Mouse (Mus musculus) monocyte, adult 5-6 weeks (primary cell): ENCODE data around the gene Arhgap6. TPM values are rescaled to one million over a fixed set of nuclear protein-coding genes. Genes with fewer than 3 reads are reported as not detected.

ENCODE experiments used
- ATAC-seq: fragments of 153-309, 156-312 bp; replicated peaks from 2 replicates; pipeline ENCODE4 v1.8.0; 2017; ENCODE audit warnings: mild to moderate bottlenecking; ENCODE audit not compliant: low TSS enrichment, insufficient number of reproducible peaks, severe bottlenecking, poor library complexity, low FRiP score
- total RNA-seq: library from RNA; stranded (forward); fragments of 200-1000, 200-491, 200-594 nt; gene quantifications from 3 replicates; pipeline ENCODE4 v1.2.3, GENCODE M21; 2017

Gene Arhgap6
- total RNA-seq, 1 experiment from 2014 or later = 2.2 TPM

DNA sequence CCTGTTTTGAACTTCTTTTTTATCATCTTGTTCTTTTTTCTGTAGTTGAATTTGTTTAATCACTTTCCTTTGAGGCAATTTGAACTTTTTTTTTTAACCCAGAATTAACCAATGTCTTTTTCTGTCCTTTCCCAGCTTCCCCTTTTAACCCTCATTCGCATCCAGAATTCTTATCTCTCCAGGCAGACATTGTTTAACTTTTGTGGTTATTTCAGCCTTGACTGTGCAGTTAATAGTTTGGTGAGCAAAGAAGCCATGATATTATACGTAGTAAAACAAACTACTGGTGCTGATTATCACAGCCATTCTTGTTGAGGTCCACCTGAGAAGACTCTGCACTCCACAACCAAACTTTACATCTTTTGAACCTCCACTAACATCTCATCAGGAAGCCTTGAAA, 299.7 kb downstream of the Arhgap6 start:
- ATAC-seq = no peak

DNA sequence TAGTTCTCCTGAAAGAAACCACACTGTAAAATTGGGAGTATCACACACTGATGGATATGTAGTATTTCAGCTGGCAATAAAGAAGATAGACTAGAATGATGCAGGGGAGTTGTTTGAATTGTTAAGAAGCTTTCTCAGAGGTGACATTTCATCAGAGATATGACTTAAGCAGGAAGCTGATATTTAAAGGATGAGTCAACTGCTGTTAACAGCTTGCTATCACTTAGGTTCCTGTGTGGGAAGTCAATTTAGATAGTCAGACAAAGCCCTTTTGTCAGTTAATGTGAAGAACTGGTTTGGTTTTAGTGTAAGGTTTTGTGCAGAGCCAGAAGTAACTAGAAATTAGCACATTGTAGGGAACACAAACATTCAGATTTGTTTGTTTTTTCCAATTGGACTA, 300.7 kb downstream of the Arhgap6 start:
- ATAC-seq = no peak

DNA sequence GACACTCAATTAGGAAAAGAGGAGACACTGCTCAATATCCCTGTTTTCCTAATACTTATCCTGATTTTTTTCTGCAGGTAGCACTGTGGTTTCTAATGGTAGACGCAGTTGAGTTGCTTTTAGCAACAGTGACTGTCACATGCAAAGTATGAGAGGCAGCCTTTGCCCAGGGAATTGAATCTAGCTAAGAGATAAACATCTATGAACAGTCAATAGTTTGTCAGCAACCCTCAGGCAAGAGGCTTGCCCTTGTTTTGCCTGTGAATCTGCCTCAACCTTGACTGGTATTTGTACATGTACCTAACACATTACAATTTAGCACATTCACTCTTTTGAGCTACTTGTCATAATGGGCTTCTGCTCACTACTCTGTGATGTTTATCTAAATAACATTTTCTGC, 307.8 kb downstream of the Arhgap6 start:
- no peak for ATAC-seq

DNA sequence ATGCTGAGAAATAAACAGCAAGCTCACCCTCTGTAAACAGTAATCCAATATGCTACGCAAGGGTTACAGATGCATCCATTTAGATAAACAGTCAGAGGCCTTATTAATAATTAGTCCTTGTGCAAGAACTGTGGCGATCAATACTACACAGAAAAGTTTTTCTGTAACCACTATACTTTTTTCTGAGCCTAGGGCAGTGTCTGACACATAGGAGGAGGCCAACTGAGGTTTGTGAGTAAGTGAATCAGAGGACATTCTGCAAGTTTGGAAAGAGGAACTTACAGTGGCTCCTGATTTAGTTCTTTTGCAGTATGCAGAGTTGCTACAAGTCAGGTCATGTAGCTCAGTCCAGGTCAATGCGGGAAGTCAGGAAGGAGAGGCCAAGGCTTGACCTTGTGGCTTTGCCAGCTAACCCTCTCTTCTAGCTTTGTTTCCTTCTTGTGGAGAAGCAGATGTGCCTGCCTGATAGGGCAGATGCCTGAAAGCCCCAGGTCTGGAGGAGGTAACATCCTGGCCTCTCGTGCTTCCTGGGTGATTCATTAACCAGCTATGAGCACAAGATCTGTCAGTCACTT, 311.2 kb downstream of the Arhgap6 start:
- ATAC-seq = peak; percentile 71

DNA sequence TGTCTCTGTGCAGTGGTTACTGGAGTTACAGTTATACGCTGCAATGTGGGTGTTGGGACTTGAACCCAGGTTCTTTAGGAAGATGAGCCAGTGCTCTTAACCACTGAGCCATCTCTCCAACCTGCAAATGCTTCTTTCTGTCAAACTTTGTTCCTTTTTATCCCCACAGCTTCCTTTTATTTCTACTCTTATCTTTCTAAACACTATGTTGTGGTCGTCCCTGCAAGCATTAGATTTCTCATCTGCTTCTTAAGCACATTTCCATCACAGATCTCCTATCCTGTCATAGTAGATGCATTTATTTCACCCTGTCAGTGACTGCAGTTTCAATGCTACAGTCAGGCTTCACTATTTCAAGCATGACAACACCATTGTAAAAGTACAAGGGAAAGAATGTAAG, 312.5 kb downstream of the Arhgap6 start:
- ATAC-seq = no peak

DNA sequence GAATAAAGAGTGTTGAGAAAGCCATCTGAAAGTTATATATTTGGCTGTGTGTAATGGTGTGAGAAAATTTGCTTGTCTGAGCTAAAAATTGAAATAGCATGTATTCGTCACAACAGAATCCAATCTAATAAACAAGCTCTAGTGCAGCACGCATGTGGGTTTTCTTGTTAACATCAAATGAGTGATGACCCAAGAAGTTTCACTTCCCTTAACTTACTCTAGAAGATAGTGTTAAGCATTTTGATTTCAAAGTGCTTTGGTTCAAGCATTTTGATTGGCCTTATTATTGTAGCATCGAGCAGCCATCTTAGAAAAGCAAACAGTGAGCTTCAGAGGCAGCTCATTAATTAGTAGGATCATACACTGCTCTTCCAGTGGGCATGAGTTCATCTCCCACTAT, 315.1 kb downstream of the Arhgap6 start:
- ATAC-seq = peak; percentile 73

DNA sequence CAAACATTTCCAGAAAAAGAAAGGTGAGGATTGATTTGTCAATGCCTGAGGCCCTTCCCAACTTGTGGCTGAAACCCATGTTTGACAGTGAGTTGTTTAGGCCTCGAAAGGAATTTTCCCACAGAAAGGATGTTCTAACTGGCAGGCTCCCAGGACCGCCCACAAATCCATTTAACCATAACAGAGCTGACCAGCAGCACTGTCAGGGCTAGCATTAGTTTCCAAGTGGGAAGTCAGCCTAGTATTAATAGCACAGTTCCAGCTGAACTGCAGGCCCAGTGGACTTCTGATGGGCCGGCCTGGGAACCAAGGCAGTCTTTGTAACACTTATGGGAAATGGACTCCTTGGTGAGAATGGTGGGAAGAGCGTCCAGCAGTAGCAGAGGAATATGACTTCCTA, 317.8 kb downstream of the Arhgap6 start:
- ATAC-seq = no peak

DNA sequence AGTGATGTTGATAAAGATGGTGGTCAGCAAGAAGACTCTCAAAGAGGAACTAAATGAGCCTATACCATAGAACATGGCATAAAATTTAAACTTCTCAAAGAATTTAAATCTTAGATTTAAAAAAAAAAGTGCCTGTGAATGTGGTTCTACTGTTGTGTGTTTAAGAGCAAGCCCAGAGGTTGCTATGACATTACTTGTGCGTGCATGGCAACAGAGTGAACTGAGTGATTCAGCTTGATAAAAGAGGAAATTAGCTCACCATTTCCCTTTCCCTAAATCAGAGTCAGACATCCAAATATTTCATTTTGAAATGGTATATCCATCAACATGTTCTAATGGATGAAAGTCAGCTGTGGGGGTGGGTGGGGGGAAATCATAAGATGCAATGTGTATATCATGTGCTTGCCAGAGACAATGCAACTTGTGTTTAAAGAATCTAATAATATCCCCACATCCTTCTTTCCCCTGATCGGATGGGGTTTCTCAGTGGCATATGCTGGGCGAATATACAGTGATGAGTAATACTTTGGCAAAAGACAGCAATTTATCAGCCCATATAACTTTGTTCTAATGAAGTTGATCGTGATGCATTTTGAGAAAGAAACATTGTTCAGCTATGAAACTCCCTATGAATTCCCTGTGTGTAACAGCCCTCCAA, 328.3 kb downstream of the Arhgap6 start:
- ATAC-seq = peak; percentile 80

DNA sequence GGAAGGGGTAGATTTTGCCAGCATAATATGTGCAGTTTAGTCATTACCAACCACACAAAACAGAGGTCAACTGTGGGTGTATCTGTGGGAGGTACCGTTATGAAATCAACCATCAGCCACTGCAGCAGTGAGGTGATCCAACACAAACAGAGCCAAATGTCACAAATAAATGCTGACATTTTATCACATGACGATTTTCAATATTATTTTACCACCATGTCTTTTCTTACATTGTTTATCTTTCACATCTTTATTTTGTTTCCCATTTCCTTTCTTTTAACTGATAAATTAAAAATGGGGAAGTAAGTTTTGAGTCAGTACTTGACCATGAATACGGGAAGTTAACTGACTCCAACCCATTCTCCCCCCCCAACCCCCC, 328.9 kb downstream of the Arhgap6 start:
- no peak; the same call in 1 of the 2 replicates for ATAC-seq

DNA sequence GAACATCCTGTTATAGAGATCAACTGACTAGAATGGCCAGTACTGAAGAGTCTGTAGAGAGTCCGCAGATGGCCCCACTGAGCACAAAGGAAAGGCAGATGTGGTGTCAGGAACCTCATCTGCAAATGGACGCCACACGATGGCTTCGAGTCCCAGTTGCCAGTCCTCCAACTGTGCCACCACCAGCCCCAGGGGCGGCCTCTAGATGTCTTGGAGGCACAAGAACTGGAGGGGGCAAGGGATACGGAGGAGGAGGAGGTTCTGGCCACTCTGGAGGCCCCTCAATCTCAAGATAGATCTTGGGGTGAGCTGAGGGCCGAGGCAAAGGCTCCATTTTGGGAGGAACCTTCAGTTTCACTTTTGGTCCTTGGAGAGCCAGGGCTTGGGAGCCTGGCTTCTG, 344.9 kb downstream of the Arhgap6 start:
- ATAC-seq = no peak

DNA sequence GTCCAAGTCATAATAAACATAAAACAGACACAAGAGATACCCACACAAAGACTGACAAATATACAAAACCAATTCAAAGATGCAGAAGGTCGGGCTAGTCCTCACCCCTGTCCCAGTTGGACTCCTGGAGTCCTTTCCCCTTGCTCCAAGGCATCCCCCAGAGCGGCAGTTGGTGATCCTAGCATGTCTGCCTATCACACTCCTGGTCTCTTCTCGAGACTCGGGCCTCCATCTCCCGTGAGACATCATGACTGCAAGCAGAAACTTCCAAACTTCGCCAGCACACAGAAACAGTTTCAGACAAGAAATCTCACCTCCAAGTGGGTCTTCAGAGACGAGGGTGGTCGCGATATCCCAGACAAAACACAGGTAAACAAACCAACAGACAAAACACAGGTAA, 345.6 kb downstream of the Arhgap6 start:
- no peak for ATAC-seq

DNA sequence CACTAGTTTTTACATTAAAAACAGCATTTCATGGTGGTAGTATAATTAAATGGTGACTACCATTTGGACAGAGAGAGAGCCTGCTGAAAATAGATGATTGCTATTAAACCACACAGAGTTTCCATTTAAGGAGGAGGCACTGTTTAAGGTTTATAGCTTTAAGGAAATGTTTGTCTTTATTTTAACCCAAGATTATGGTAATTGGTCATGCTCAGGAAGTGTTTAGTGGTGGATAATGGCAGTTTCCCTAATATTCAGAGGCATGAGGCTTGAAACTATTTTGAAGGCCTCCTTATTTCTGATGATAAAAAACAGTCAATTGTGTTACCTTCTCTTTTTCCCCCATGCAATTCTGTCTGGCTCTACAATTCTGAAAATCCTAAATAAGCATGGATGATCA, 358.9 kb downstream of the Arhgap6 start:
- no peak for ATAC-seq

DNA sequence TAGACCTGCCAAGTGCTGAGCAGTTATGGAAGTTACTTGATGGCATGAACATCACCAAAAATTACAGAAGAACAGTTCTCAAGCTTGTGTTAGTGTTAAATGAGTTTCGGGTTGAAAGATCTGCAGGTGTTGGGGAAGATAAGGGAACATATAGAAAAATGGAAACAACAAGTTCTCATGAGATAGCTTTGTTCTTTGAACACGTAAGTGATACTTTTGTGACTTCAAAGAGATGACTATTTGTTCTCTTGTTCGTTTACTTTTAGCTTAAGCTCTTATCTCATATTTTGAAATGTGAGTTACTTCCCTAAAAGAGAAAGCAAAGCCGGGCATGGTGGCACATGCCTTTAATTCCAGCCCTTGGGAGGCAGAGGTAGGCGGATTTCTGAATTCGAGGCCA, 363.5 kb downstream of the Arhgap6 start:
- no peak for ATAC-seq

DNA sequence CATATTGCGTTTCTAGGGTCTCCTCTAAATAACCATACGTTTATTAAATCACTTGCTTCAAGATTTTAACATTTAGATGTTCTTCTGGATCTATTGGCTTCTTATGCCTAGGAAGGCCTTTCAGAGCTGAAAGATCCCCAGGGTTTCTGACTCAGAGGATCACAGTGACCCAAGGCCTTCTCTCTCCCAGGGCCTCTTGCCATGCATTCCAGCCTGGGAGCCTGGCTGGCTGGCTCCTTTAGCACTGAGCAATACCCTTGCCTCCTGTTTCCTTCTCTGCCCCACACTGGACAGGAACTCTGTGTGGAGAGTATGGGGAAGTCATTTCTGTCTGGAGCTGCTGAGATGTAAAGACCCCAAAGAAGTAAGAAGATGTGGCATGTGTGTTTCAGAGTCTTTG, 376.1 kb downstream of the Arhgap6 start:
- ATAC-seq = no peak

DNA sequence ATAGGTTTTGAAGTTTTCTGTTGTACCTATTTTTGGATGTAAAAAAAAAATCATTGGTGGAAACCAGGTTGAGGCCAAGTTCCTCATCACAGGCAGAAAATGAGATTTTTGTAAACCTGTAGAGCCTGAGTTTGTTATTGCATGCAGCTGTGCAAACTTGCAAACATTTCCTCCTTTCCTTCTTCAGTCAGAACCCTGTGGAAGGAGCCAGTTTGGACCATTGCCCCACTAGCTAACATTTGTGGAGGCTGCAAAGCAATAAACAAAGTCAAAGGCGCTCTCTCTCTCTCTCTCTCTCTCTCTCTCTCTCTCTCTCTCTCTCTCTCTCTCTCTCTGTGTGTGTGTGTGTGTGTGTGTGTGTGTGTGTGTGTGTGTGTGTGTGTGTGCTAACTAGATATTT, 378.9 kb downstream of the Arhgap6 start:
- no peak for ATAC-seq

DNA sequence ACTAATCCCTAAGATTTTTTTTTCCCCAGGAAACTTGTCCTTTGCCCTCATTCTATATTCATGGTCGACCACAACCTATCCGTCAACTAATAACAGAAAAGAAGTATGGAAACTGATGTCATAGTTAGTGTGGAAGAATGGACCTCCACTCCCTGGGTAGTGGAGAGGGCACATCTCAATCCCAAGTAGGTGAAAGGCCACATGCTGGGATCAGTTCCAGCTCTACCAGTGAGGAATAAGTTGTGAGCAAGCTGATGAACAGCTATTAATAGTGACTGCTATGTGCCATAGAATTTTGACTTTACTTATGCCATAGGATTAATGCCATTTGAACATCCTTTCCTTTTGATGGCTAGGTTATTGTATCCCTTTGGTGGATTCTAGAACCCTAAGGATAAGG, 383.7 kb downstream of the Arhgap6 start:
- ATAC-seq = no peak

DNA sequence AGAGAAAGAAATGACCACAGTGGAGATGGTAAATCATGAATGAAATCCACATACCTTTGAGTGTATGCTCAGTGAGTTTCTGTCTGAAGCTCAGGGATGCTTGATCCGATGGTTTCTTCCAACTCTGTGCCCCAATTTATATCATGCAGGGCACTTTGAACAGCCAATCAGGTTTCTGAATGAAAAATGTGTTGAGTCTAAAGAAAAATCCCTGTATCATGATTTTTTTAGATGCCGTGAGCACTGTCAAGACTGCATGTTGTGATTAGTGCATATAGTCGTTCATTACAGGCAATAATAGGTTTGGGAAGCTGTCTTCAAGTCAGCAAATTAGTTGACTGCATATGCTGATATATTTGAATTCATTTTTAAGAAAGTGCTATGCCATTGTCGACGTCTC, 392.2 kb downstream of the Arhgap6 start, which contains the start of gene Amelx:
Amelx (minus strand) TSS at position 101 of the 400 bp plus-strand sequence.
- no peak for ATAC-seq

DNA sequence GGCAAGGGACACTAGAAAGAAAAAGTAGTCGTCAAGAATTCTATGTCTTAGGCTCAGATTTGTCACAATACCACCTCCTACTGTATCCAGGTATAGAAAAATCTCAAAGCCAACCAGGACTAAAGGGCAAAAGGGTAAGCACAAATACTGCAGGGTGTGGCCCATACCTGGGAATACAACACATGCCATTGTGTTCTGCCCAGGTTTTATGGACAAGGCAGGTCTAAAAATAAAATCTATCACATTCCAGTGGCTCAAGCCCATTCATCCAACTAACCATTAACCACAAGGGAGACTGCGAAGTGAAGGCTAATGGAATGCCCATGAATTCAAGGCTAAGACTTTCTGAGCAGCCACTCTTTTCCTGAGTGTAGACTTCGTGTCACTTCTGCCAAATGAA, 415.1 kb downstream of the Arhgap6 start:
- ATAC-seq = no peak

DNA sequence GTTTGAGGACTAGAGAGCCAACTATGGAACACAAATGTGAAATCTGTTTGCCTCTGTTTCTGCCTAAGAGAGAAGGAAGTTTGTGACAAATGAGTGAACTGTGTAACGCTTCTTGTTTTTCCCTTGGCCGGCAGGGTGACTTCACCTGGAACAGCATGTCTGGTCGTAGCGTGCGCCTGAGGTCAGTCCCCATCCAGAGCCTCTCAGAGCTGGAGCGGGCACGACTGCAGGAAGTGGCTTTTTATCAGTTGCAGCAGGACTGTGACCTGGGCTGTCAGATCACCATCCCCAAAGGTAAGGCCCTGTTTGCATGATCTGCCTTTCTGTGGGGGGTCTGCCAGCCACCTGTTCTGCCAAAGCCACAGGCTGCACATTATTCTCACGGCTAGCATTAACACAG, 425.2 kb downstream of the Arhgap6 start:
- ATAC-seq = no peak

DNA sequence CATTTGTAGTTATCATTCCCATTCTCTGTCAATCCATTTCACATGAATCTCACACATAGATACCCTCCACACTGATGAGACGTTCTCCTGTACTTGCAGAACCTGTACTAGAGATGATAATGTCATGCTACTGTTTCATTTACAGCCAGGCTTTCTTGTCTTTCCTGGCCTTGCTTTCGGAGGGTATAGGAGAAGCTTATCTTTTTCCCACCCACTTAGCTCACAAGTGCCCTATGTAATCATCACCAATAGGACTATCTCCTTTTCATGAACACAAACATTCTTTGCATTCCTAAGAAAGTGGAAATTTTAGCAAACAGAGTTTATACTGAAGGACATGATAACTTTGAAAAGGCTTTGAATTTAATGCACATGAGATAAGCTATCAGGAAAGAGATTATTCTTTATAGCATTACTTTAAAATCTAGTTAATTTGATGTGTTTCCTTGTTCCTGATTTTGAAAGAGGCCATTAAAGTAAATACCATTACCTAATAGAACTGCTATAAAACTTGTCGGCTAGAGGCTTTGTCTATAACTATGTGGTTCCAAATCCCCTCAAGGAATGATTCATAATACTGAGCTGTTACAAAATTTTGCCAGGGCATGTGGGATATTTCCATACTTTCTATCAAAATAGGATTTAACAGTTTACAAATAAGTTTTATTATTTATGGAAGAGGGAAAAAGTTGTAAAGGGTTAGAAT, 427.6 kb downstream of the Arhgap6 start:
- ATAC-seq = no peak
